Mouse (Mus musculus): Measurements from ENCODE around the gene Usp46. TPM values are rescaled to one million over a fixed set of nuclear protein-coding genes. Genes with fewer than 3 reads are reported as not detected.

Gene Usp46
- total and polyA plus RNA-seq, 2 experiments from 2014 or later = 36.2 to 55.6 TPM

DNA sequence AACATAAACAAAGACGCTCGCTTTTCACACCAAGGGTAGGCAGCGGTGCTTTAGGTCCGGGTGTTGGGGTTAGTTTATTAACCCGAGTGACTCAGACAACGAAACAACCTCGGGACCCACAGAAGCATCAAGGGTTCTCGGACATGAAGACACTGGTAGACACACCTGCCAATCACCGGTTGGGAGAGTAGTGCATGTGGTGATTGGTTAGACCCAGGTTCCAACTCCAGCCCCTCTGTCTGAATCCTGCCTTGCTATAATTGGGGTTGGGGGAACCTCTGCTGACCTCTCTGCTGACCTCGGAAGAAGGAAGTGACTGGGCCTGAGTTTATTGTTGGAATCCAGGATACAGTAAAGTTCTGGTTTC lies 29.6 kb upstream of the Usp46 start:
- TF ChIP-seq CTCF (IDR thresholded peaks at IDR 0.05) = no peak
- Histone ChIP-seq H3K27ac (ENCODE audit: low read depth, low read length) (no peak overlapping the region), H3K4me2 (ENCODE audit: low read depth, low read length, poor library complexity, severe bottlenecking) (no peak overlapping the region), H3K36me3 (ENCODE audit: insufficient read depth, low read length) (0 out of 2 replicates have a peak, but pooled peaks cover 3% of the 10 kb centered on the region), H3K4me3 (ENCODE audit: low read depth, low read length) (no peak overlapping the region), H3K4me1 (ENCODE audit: insufficient read depth, low read length) (peaks cover 7% of the 10 kb centered on the region; the same call in 1 of the 2 replicates), H3K9ac (replicated peaks; ENCODE audit: low read length, poor library complexity, severe bottlenecking) (no peak overlapping the region), H3K27me3 (ENCODE audit: insufficient read depth, low read length) (no peaks in the 10 kb centered on the region), H3K9me3 (ENCODE audit: low read length) (no peaks in the 10 kb centered on the region)
- DNase-seq (ENCODE audit: low spot score) (no peak), ATAC-seq (ENCODE audit: low FRiP score) (no peak)
- WGBS = 81% methylated on average over 10 of the region's 10 CpGs

DNA sequence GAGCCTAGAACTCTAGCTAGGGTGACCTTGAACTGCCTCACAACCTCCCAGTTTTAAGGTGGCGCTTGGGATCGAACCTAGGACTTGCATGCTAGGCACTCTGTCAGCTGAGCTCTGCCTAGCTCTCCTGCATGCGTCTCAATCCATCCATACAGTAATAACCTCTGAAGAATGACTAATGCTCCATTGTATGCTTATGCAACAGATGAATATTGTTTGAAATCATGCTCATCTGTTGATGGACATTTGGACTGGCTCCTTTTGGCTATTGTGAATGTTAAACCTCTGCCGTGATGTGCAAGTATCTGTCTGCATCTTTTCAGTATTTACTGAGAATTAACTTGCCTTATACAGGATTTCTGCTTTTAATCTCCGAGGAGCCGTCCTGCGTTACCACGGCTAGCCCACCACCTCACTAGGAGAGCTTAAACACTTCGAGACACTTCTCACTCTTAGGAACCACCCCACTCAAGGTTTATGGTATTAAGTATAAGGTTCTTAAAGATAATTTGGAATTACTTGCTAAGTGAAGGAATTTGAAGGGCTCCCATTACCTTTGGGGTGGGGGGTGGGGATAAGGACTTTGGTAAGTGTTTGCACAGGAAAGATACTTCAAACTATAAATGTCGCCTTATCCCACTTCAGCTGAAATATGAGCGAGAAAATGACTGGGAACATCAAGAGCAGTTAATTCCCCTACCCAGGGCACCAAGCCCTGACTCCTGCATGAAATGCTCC lies 29.1 kb upstream of the Usp46 start:
- WGBS = 89% methylated on average over 11 of the region's 11 CpGs
- Histone ChIP-seq H3K9ac (replicated peaks; ENCODE audit: low read length, poor library complexity, severe bottlenecking) (no peak overlapping the region), H3K27me3 (ENCODE audit: insufficient read depth, low read length) (no peaks in the 10 kb centered on the region), H3K4me1 (ENCODE audit: insufficient read depth, low read length) (peaks cover 7% of the 10 kb centered on the region; the same call in 1 of the 2 replicates), H3K9me3 (ENCODE audit: low read length) (no peaks in the 10 kb centered on the region), H3K36me3 (ENCODE audit: insufficient read depth, low read length) (0 out of 2 replicates have a peak, but pooled peaks cover 3% of the 10 kb centered on the region), H3K4me2 (ENCODE audit: low read depth, low read length, poor library complexity, severe bottlenecking) (no peak overlapping the region), H3K27ac (ENCODE audit: low read depth, low read length) (no peak overlapping the region), H3K4me3 (ENCODE audit: low read depth, low read length) (no peak overlapping the region)
- no peak for DNase-seq (ENCODE audit: low spot score)
- TF ChIP-seq CTCF (IDR thresholded peaks at IDR 0.05) = no peak
- no peak for ATAC-seq (ENCODE audit: low FRiP score)

DNA sequence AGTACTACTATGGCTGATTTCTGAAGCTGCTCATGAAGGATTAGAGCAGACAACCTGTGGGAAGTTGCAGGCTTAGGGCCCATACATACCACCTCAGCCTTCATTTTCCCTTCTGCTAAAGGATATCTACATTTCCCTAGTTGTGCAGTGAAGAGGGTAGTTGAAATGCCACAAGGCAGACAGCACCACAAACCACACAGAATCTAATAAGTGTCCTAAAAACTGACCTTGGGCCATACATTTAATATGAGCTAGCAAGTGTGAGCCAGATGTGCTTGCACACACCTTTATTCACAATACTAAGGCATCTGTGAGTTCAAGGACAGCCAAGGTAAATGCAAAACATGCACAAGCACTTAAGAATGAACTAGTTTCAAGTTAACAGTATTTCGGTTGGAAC lies 27.8 kb upstream of the Usp46 start:
- 94% methylated on average over 1 of the region's 1 CpGs for WGBS
- no peak overlapping the region for H3K4me3 ChIP-seq (ENCODE audit: low read depth, low read length)
- no peaks in the 10 kb centered on the region for H3K27me3 ChIP-seq (ENCODE audit: insufficient read depth, low read length)
- 0 out of 2 replicates have a peak, but pooled peaks cover 3% of the 10 kb centered on the region for H3K36me3 ChIP-seq (ENCODE audit: insufficient read depth, low read length)
- no peak overlapping the region for H3K27ac ChIP-seq (ENCODE audit: low read depth, low read length)
- no peak for TF ChIP-seq CTCF (IDR thresholded peaks at IDR 0.05)
- no peaks in the 10 kb centered on the region for H3K9me3 ChIP-seq (ENCODE audit: low read length)
- H3K4me2 ChIP-seq (ENCODE audit: low read depth, low read length, poor library complexity, severe bottlenecking) = no peak overlapping the region
- ATAC-seq (ENCODE audit: low FRiP score) (no peak), DNase-seq (ENCODE audit: low spot score) (no peak)
- peaks cover 7% of the 10 kb centered on the region; the same call in 1 of the 2 replicates for H3K4me1 ChIP-seq (ENCODE audit: insufficient read depth, low read length)
- no peak overlapping the region for H3K9ac ChIP-seq (replicated peaks; ENCODE audit: low read length, poor library complexity, severe bottlenecking)

DNA sequence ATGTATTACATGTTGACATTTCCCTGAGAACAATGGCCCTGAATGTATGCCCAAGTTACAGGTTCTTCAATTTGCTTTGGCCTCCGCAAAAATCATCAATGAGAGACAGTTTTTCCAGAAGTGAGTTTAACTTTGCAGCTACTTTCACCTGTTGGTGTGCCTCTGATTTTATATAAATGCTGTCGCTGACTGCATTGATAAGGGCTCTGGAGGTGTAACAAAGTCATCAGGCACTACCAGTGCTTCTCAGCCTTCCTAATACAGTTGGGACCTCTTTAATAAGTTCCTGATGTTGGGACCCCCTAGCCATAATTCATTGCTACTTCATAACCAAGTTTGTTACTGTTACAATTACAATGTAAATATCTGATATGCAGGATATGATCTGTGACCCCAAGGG lies 27.4 kb upstream of the Usp46 start:
- no peaks in the 10 kb centered on the region for H3K27me3 ChIP-seq (ENCODE audit: insufficient read depth, low read length)
- no peak for DNase-seq (ENCODE audit: low spot score)
- H3K9me3 ChIP-seq (ENCODE audit: low read length) = no peaks in the 10 kb centered on the region
- H3K36me3 ChIP-seq (ENCODE audit: insufficient read depth, low read length) = 0 out of 2 replicates have a peak, but pooled peaks cover 3% of the 10 kb centered on the region
- H3K4me2 ChIP-seq (ENCODE audit: low read depth, low read length, poor library complexity, severe bottlenecking) = no peak overlapping the region
- no peak overlapping the region for H3K9ac ChIP-seq (replicated peaks; ENCODE audit: low read length, poor library complexity, severe bottlenecking)
- TF ChIP-seq CTCF (IDR thresholded peaks at IDR 0.05) = no peak
- no peak overlapping the region for H3K4me3 ChIP-seq (ENCODE audit: low read depth, low read length)
- no peak for ATAC-seq (ENCODE audit: low FRiP score)
- peaks cover 7% of the 10 kb centered on the region; the same call in 1 of the 2 replicates for H3K4me1 ChIP-seq (ENCODE audit: insufficient read depth, low read length)
- no peak overlapping the region for H3K27ac ChIP-seq (ENCODE audit: low read depth, low read length)
- WGBS = 81% methylated on average over 2 of the region's 2 CpGs

DNA sequence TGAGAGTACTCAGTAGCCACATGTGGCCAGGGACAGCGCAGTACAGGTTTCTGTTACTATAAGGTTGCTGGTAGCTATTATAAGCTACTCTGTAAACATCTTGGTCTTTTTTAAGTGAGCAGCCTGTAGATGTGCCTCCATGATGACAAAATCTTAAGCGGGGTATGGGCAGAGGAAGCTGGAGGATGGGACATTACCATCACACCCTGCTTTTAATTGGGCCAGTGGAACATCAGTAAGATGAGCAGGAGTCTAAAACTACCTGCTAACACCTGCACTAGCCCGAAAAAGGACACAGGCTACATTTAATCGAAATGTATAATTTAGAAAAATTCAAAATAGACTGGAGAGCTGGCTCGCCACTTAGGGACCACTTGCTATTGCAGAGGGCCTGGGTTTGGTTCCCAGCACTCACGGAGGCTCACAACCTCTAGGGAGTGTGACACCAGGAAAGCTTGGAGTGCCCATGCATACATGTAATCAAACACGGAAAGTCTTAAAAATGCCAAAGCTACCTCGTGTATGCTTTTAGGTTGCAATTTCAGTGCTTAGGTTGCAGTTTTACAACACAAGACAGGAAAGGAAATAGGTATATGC lies 26.7 kb upstream of the Usp46 start:
- no peak for TF ChIP-seq CTCF (IDR thresholded peaks at IDR 0.05)
- 90% methylated on average over 8 of the region's 8 CpGs for WGBS
- no peak for DNase-seq (ENCODE audit: low spot score)
- no peak for ATAC-seq (ENCODE audit: low FRiP score)
- Histone ChIP-seq H3K9me3 (ENCODE audit: low read length) (no peaks in the 10 kb centered on the region), H3K4me1 (ENCODE audit: insufficient read depth, low read length) (peaks cover 7% of the 10 kb centered on the region; the same call in 1 of the 2 replicates), H3K27ac (ENCODE audit: low read depth, low read length) (no peak overlapping the region), H3K4me2 (ENCODE audit: low read depth, low read length, poor library complexity, severe bottlenecking) (peak overlapping the region; percentile 57; the same call in 1 of the 2 replicates), H3K9ac (replicated peaks; ENCODE audit: low read length, poor library complexity, severe bottlenecking) (no peak overlapping the region), H3K36me3 (ENCODE audit: insufficient read depth, low read length) (0 out of 2 replicates have a peak, but pooled peaks cover 3% of the 10 kb centered on the region), H3K27me3 (ENCODE audit: insufficient read depth, low read length) (no peaks in the 10 kb centered on the region), H3K4me3 (ENCODE audit: low read depth, low read length) (no peak overlapping the region; the same call in 1 of the 2 replicates)
